Mouse (Mus musculus) central nervous system, embryonic 14 days (tissue): Measurements from ENCODE around the gene Speer4d. TPM values are rescaled to one million over a fixed set of nuclear protein-coding genes. Genes with fewer than 3 reads are reported as not detected.

Experiments
- polyA plus RNA-seq: library from polyadenylated mRNA; depleted of rRNA; stranded (reverse); fragments of >200 nt; gene quantifications from 2 replicates; pipeline ENCODE4 v1.2.3, GENCODE M21; 2012; rRNA removed

Speer4d gene
- not detected in 2 replicates for polyA plus RNA-seq

GRCm38 (mm10) chr5:15618764-15619163 is at the start of gene Speer4d:
Gene Speer4d, plus strand, starts transcription at chr5:15619064.

GRCm38 (mm10) chr5:15577033-15577432 is 41.8 kb upstream of the Speer4d start, which contains the start of gene Gm21083:
Gene Gm21083, plus strand, starts transcription at chr5:15577333.

GRCm38 (mm10) chr5:15656959-15657358 is 38.1 kb downstream of the Speer4d start, which contains the start of gene 4930572O03Rik:
Gene 4930572O03Rik, minus strand, starts transcription at chr5:15657059.

Other genes starting within 250 kb of the Speer4d start
- not detected in 2 replicates for gene Gm21149, start 142.5 kb upstream of the Speer4d start, polyA plus RNA-seq
- not detected in 2 replicates for gene Gm21190, start 89.8 kb upstream of the Speer4d start, polyA plus RNA-seq
- not detected in 2 replicates for gene Gm21083, start 41.7 kb upstream of the Speer4d start, polyA plus RNA-seq
- gene 4930572O03Rik, start 38.0 kb downstream of the Speer4d start, polyA plus RNA-seq, result not detected in 2 replicates
- gene Speer4c, start 95.2 kb downstream of the Speer4d start, polyA plus RNA-seq, result not detected in 2 replicates